Comparison of ENCODE assay signal across 14 mouse cellular contexts in genomic region chr6:53289659-53290058, GRCm38 (mm10). TPM values are rescaled to one million over a fixed set of nuclear protein-coding genes. Genes with fewer than 3 reads are reported as not detected.
DNase-seq lines count a peak whose midpoint lies in the region; ATAC-seq and TF ChIP-seq lines count a peak whose summit lies in the region.
"Had no signal": no experiment of that assay in that cellular context is flagged by ENCODE, and none has a peak within 500 bp of the region (broad histone marks: within the 10 kb centered on the region; RNA-seq: fewer than 3 reads in every experiment).

No protein-coding gene starts in this region.

- peaks cover 43% of the 10 kb centered on the region for H3K4me1 ChIP-seq in midbrain, embryonic 12.5 days
- peaks cover 29% of the 10 kb centered on the region for H3K4me1 ChIP-seq in midbrain, embryonic 15.5 days
- peaks cover 21% of the 10 kb centered on the region for H3K4me1 ChIP-seq in heart, postnatal 0 days (ENCODE audit: control insufficient read depth, insufficient read depth)

- TF ChIP-seq CTCF in heart, postnatal 0 days (IDR thresholded peaks at IDR 0.05; ENCODE audit: low read depth) = no peak

- DNase-seq in heart, adult 11 months = peak; percentile 49
- DNase-seq in heart, adult 9 months (ENCODE audit: low spot score in 2 of 2) = no peak
- no peak for DNase-seq in heart, postnatal 0 days (ENCODE audit: low spot score)
- DNase-seq in retina, embryonic 14.5 days (ENCODE audit: low spot score) = peak; percentile 28
- no peak for DNase-seq in spleen, adult 18-20 months
- DNase-seq: B cell, adult 2 months; kidney, postnatal 25 days; thymus, postnatal 36 days had no signal

- H3K27me3 ChIP-seq in midbrain, embryonic 12.5 days = peaks cover 72% of the 10 kb centered on the region
- peaks cover 64% of the 10 kb centered on the region for H3K27me3 ChIP-seq in midbrain, embryonic 15.5 days (replicated peaks)
- no peaks in the 10 kb centered on the region; the same call in 1 of the 2 replicates for H3K27me3 ChIP-seq in heart, postnatal 0 days (ENCODE audit: control insufficient read depth, insufficient read depth, low read length)

- H3K4me3 ChIP-seq in midbrain, embryonic 12.5 days = no peak overlapping the region
- no peak overlapping the region for H3K4me3 ChIP-seq in midbrain, embryonic 15.5 days
- H3K4me3 ChIP-seq in heart, postnatal 0 days (ENCODE audit: low read depth, low read length) = peak overlapping the region; percentile 95
- H3K4me3 ChIP-seq: liver, embryonic 15.5 days had no signal

- 20% methylated on average over 5 of the region's 5 CpGs for WGBS in midbrain, embryonic 12.5 days
- 16% methylated on average over 5 of the region's 5 CpGs for WGBS in midbrain, embryonic 15.5 days
- 30% methylated on average over 5 of the region's 5 CpGs for WGBS in heart, postnatal 0 days

- ATAC-seq in midbrain, embryonic 12.5 days (ENCODE audit: low FRiP score, low read depth) = no peak
- ATAC-seq in midbrain, embryonic 15.5 days (replicated peaks) = no peak
- ATAC-seq in heart, postnatal 0 days (ENCODE audit: insufficient read depth, low read depth) = no peak
- ATAC-seq in granulocyte monocyte progenitor cell, adult 5-6 weeks (replicated peaks; ENCODE audit: poor library complexity, severe bottlenecking) = no peak

- no peaks in the 10 kb centered on the region for H3K36me3 ChIP-seq in midbrain, embryonic 12.5 days
- no peaks in the 10 kb centered on the region for H3K36me3 ChIP-seq in midbrain, embryonic 15.5 days (replicated peaks)
- H3K36me3 ChIP-seq in heart, postnatal 0 days (replicated peaks; ENCODE audit: control insufficient read depth, insufficient read depth, low read length) = no peaks in the 10 kb centered on the region
- H3K36me3 ChIP-seq: G1E; liver, embryonic 15.5 days had no signal

- no peak overlapping the region for H3K9ac ChIP-seq in midbrain, embryonic 12.5 days (replicated peaks)
- H3K9ac ChIP-seq in midbrain, embryonic 15.5 days = no peak overlapping the region
- H3K9ac ChIP-seq in heart, postnatal 0 days (replicated peaks; ENCODE audit: low read depth, low read length) = 0 out of 2 replicates have a peak overlapping the region, but pooled peaks have one; percentile 13
- H3K9ac ChIP-seq: liver, embryonic 15.5 days had no signal

- no peak for TF ChIP-seq EP300 in heart, postnatal 0 days (IDR thresholded peaks at IDR 0.05; ENCODE audit: low read depth)

- no peaks in the 10 kb centered on the region for H3K9me3 ChIP-seq in midbrain, embryonic 12.5 days
- H3K9me3 ChIP-seq in midbrain, embryonic 15.5 days = no peaks in the 10 kb centered on the region
- no peaks in the 10 kb centered on the region for H3K9me3 ChIP-seq in heart, postnatal 0 days (replicated peaks; ENCODE audit: control insufficient read depth, low read length)
- H3K9me3 ChIP-seq: liver, embryonic 15.5 days had no signal

- no peak overlapping the region for H3K27ac ChIP-seq in midbrain, embryonic 12.5 days (replicated peaks)
- H3K27ac ChIP-seq in midbrain, embryonic 15.5 days = no peak overlapping the region
- peak overlapping the region; percentile 56; the same call in 1 of the 2 replicates for H3K27ac ChIP-seq in heart, postnatal 0 days (ENCODE audit: low read depth)
- H3K27ac ChIP-seq: liver, embryonic 15.5 days had no signal

- H3K4me2 ChIP-seq in midbrain, embryonic 12.5 days (replicated peaks) = peak overlapping the region; percentile 98; the same call in 1 of the 2 replicates
- H3K4me2 ChIP-seq in midbrain, embryonic 15.5 days = no peak overlapping the region
- H3K4me2 ChIP-seq in heart, postnatal 0 days (ENCODE audit: low read depth, low read length) = peak overlapping the region; percentile 97
- H3K4me2 ChIP-seq: liver, embryonic 15.5 days had no signal

RNA-seq across cellular contexts. Expression of gene Creb5, which starts 2.6 kb away (rescaled TPM):
- polyA plus RNA-seq in midbrain, embryonic 12.5 days (2016; fragmentation: Nextera tagmentation; extraction: Ambion mirVana) = 6.3 and 6.5 TPM in 2 replicates
- polyA plus RNA-seq in midbrain, embryonic 15.5 days (2015; fragmentation: Nextera tagmentation; extraction: Ambion mirVana) = 3.4 and 4.2 TPM in 2 replicates
- 17.8 and 31.8 TPM in 2 replicates for total RNA-seq in heart, postnatal 0 days (2014; rRNA removed; ENCODE audit: low replicate concordance)
- polyA plus RNA-seq in heart, postnatal 0 days (2015; fragmentation: Nextera tagmentation; extraction: Ambion mirVana) = 11.6 and 13.5 TPM in 2 replicates
- not detected in 2 replicates for total RNA-seq in granulocyte monocyte progenitor cell, adult 5-6 weeks (2014; fragmentation: Nextera tagmentation)
- total RNA-seq in granulocyte monocyte progenitor cell, adult 5-6 weeks (2017) = 0.15 TPM in 1 of 2 replicates, not detected in the other
- total RNA-seq: megakaryocyte-erythroid progenitor cell, adult 5-6 weeks had no signal
- polyA plus RNA-seq: G1E had no signal

Comparison
In these comparisons a context has a peak if more than half of its experiments do, and no peak if none do; other contexts are left out.
1. DNase-seq: peak in heart, adult 11 months (single experiment) and retina, embryonic 14.5 days (single experiment); none in heart, adult 9 months (0 of 2), heart, postnatal 0 days (single experiment) and spleen, adult 18-20 months (0 of 2).